In genomic region chr9:21977972-21978371, GRCm38 (mm10) we compare ENCODE assay signal across 9 mouse cellular contexts. TPM values are rescaled to one million over a fixed set of nuclear protein-coding genes. Genes with fewer than 3 reads are reported as not detected.
DNase-seq lines count a peak whose midpoint lies in the region; TF ChIP-seq lines count a peak whose summit lies in the region.
"Had no signal": no experiment of that assay in that cellular context is flagged by ENCODE, and none has a peak within 500 bp of the region (broad histone marks: within the 10 kb centered on the region; RNA-seq: fewer than 3 reads in every experiment).

No protein-coding gene starts in this region.

- WGBS in lung, adult 2 months = 39% methylated on average over 2 of the region's 2 CpGs
- 33% methylated on average over 2 of the region's 2 CpGs for WGBS in olfactory bulb, adult 2 months

- no peak for TF ChIP-seq POLR2A in lung, adult 2 months (IDR thresholded peaks at IDR 0.05; ENCODE audit: borderline replicate concordance, extremely low read depth, low read depth, low read length)
- no peak for TF ChIP-seq POLR2A in olfactory bulb, adult 2 months (IDR thresholded peaks at IDR 0.05; ENCODE audit: insufficient read depth, low read depth, low read length)

- peak; percentile 61 to 68 for DNase-seq in adrenal gland, adult 18-20 months (ENCODE audit: low spot score in 2 of 2)
- DNase-seq in adrenal gland, adult 8-10 months = no peak
- peak; percentile 56 for DNase-seq in lung, adult 2 months
- DNase-seq in lung, adult 18-20 months = no peak
- peak; percentile 69 to 79 for DNase-seq in cerebellum, postnatal 14 days
- no peak for DNase-seq in left cerebral cortex, adult 11 months (ENCODE audit: low spot score)
- no peak for DNase-seq in embryo, embryonic 10.5 days (ENCODE audit: low spot score)

- TF ChIP-seq CTCF in lung, adult 2 months (IDR thresholded peaks at IDR 0.05; ENCODE audit: insufficient read depth, low read length) = peak; percentile 64
- TF ChIP-seq CTCF in olfactory bulb, adult 2 months (IDR thresholded peaks at IDR 0.05; ENCODE audit: insufficient read depth, low read depth, low read length) = peak; percentile 52; the same call in 1 of the 2 replicates

- no peaks in the 10 kb centered on the region for H3K4me1 ChIP-seq in lung, adult 2 months (ENCODE audit: control insufficient read depth, insufficient read depth, low read length)
- no peaks in the 10 kb centered on the region for H3K4me1 ChIP-seq in olfactory bulb, adult 2 months (ENCODE audit: control insufficient read depth, insufficient read depth, low read length)
- H3K4me1 ChIP-seq: midbrain, embryonic 12.5 days had no signal

- H3K4me3 ChIP-seq in lung, adult 2 months (replicated peaks; ENCODE audit: extremely low read depth, low read depth, low read length) = no peak overlapping the region
- no peak overlapping the region for H3K4me3 ChIP-seq in olfactory bulb, adult 2 months (ENCODE audit: insufficient read depth, low read depth, low read length)
- H3K4me3 ChIP-seq: midbrain, embryonic 12.5 days had no signal

- no peak overlapping the region for H3K27ac ChIP-seq in olfactory bulb, adult 2 months (ENCODE audit: insufficient read depth, low read depth, low read length)
- H3K27ac ChIP-seq: midbrain, embryonic 12.5 days had no signal

RNA-seq across cellular contexts. Expression of gene Rgl3, which starts 11.3 kb away (rescaled TPM):
- total RNA-seq in adrenal gland, adult 18-20 months (2021) = 10 to 100 TPM; 19.2 to 51.9 TPM
- 10 to 100 TPM; 23.7 to 72.6 (median 49.6) TPM for total RNA-seq in adrenal gland, adult 8-10 months (2022)
- 24.8 and 30.6 TPM in 2 replicates for polyA plus RNA-seq in lung, adult 2 months (2012; rRNA removed)
- not detected in 2 replicates for polyA plus RNA-seq in olfactory bulb, adult 2 months (2012; ENCODE audit: insufficient read depth, insufficient read length, low replicate concordance, missing spikeins)

RNA-seq across cellular contexts. Expression of gene Epor, which starts 14.7 kb away (rescaled TPM):
- total RNA-seq in adrenal gland, adult 18-20 months (2021) = 1 to 10 TPM; 1.6 to 2.9 TPM
- total RNA-seq in adrenal gland, adult 8-10 months (2022) = 1 to 10 TPM; 1.2 to 4.7 (median 2.0) TPM
- 10.7 and 11.1 TPM in 2 replicates for polyA plus RNA-seq in lung, adult 2 months (2012; rRNA removed)
- polyA plus RNA-seq in olfactory bulb, adult 2 months (2012; ENCODE audit: insufficient read depth, insufficient read length, low replicate concordance, missing spikeins) = not detected in 2 replicates

RNA-seq across cellular contexts. Expression of gene Swsap1, which starts 22.4 kb away (rescaled TPM):
- 10 to 100 TPM; 12.3 to 14.2 TPM for total RNA-seq in adrenal gland, adult 18-20 months (2021)
- total RNA-seq in adrenal gland, adult 8-10 months (2022) = 10 to 100 TPM; 17.5 to 22.5 (median 20.0) TPM
- 10.1 and 10.8 TPM in 2 replicates for polyA plus RNA-seq in lung, adult 2 months (2012; rRNA removed)
- not detected in 2 replicates for polyA plus RNA-seq in olfactory bulb, adult 2 months (2012; ENCODE audit: insufficient read depth, insufficient read length, low replicate concordance, missing spikeins)

RNA-seq across cellular contexts. Expression of gene Ccdc151, which starts 24.5 kb away (rescaled TPM):
- 1 to 10 TPM in 1 of 2 experiments, under 1 TPM in 1; 0.77 to 1.1 TPM for total RNA-seq in adrenal gland, adult 18-20 months (2021)
- total RNA-seq in adrenal gland, adult 8-10 months (2022) = 1 to 10 TPM in 3 of 4 experiments, under 1 TPM in 1; 0.81 to 2.8 (median 1.4) TPM
- polyA plus RNA-seq in lung, adult 2 months (2012; rRNA removed) = 2.9 and 3.6 TPM in 2 replicates
- not detected in 2 replicates for polyA plus RNA-seq in olfactory bulb, adult 2 months (2012; ENCODE audit: insufficient read depth, insufficient read length, low replicate concordance, missing spikeins)

RNA-seq across cellular contexts. Expression of gene Prkcsh, which starts 24.6 kb away (rescaled TPM):
- 100 to 1,000 TPM; 132 to 173 TPM for total RNA-seq in adrenal gland, adult 18-20 months (2021)
- total RNA-seq in adrenal gland, adult 8-10 months (2022) = 100 to 1,000 TPM; 167 to 190 (median 180) TPM
- polyA plus RNA-seq in lung, adult 2 months (2012; rRNA removed) = 52.9 and 58.0 TPM in 2 replicates
- not detected in 2 replicates for polyA plus RNA-seq in olfactory bulb, adult 2 months (2012; ENCODE audit: insufficient read depth, insufficient read length, low replicate concordance, missing spikeins)

Comparison
In these comparisons a context has a peak if more than half of its experiments do, and no peak if none do; other contexts are left out.
1. DNase-seq: peak in adrenal gland, adult 18-20 months (2 of 2), lung, adult 2 months (single experiment) and cerebellum, postnatal 14 days (2 of 2); none in adrenal gland, adult 8-10 months (single experiment), lung, adult 18-20 months (0 of 2), left cerebral cortex, adult 11 months (single experiment) and embryo, embryonic 10.5 days (single experiment).